Mouse (Mus musculus): ENCODE measurements around the gene Ppm1a. TPM values are rescaled to one million over a fixed set of nuclear protein-coding genes. Genes with fewer than 3 reads are reported as not detected.

Gene Ppm1a
- polyA plus RNA-seq, 1 experiment from 2014 or later = 35.9 TPM

DNA sequence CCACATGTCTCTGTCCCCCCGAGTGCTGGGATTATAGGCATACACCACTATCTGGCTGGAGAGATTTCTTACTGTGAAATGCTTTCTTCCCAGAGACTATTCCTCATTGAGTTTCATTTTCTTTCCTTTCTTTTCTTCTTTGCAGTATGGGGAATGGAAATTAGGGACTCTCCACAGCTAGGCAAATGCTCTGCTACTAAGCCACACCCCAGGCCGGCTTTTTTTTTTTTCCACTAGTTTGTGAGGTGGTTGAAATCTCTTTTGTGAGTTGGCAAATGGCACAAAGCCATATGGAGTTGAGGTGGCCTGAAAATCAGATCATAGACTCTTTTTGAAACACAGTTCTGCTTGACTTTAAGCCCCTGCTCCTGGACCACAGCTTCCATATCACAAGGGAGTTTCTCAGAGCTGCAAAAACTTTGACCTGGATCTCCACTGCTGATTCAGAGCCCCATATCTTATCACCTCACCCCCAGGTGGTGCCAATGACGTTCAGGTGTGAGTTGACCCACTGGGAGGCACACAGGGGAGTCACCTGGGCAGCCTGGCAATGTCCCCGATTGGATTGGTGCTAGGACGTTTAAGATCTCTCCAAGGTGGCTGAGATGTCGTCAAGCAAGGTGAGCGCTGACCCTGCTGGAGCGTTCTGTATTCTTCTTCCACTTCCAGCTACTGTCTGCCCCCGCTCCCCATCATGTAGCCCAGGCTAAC lies 71.7 kb downstream of the Ppm1a start:
- H3K27me3 ChIP-seq (replicated peaks) = peaks cover 55% of the 10 kb centered on the region
- no peaks in the 10 kb centered on the region for H3K9me3 ChIP-seq
- H3K9ac ChIP-seq = no peak overlapping the region
- no peaks in the 10 kb centered on the region for H3K36me3 ChIP-seq
- peaks cover 7% of the 10 kb centered on the region for H3K4me1 ChIP-seq
- no peak for ATAC-seq (ENCODE audit: extremely low read depth, insufficient number of reproducible peaks, low FRiP score, low TSS enrichment)
- no peak overlapping the region for H3K4me2 ChIP-seq
- no peak overlapping the region for H3K4me3 ChIP-seq
- 59% methylated on average over 9 of the region's 9 CpGs for WGBS
- H3K27ac ChIP-seq (replicated peaks) = no peak overlapping the region

DNA sequence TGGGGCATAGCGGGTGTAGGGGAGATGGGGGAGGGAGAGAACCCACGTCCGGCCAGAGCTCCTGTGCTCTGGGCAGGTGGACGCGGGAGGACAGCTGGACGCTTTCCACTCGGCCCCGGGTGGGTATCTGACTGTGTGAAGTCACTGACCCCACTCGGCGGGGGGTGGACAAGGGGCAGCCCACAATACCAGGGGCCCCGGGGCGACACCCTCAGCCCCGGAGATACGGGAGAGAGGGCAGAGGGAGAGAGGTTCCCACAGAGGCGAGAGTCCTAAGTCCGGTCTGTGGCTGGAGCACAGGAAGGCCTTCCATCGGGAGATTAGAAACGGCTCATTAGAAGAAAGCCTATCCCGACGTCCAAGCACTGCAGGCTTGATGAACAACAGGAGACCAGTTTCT lies 72.5 kb downstream of the Ppm1a start:
- no peak overlapping the region for H3K4me3 ChIP-seq
- peaks cover 7% of the 10 kb centered on the region for H3K4me1 ChIP-seq
- WGBS = 59% methylated on average over 20 of the region's 20 CpGs
- H3K4me2 ChIP-seq = no peak overlapping the region
- peaks cover 56% of the 10 kb centered on the region for H3K27me3 ChIP-seq (replicated peaks)
- H3K36me3 ChIP-seq = no peaks in the 10 kb centered on the region
- no peaks in the 10 kb centered on the region for H3K9me3 ChIP-seq
- H3K27ac ChIP-seq (replicated peaks) = no peak overlapping the region
- ATAC-seq (ENCODE audit: extremely low read depth, insufficient number of reproducible peaks, low FRiP score, low TSS enrichment) = no peak
- no peak overlapping the region for H3K9ac ChIP-seq

DNA sequence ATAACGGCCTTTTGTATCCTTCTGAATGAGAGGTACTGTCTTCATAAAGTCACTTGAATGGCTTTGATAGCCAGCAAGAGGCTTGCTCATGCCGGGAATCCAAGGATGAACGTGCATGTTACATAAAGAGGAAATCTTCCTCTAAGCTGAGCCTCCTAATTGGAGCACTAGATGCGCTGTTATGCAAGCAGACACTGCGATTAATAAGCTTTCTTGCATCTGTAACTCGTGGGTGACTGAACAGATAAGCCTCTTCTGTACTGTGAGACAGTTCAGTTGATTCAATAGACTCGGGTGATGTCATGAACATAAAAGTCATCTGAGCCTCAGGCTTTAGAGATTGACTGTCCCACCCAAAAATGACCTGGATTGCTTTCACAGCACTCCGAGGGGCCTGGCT lies 73.1 kb downstream of the Ppm1a start:
- Histone ChIP-seq H3K27me3 (replicated peaks) (peaks cover 52% of the 10 kb centered on the region), H3K4me3 (no peak overlapping the region), H3K9me3 (no peaks in the 10 kb centered on the region), H3K4me2 (no peak overlapping the region), H3K4me1 (peaks cover 7% of the 10 kb centered on the region), H3K27ac (replicated peaks) (no peak overlapping the region), H3K36me3 (no peaks in the 10 kb centered on the region), H3K9ac (no peak overlapping the region)
- no peak for ATAC-seq (ENCODE audit: extremely low read depth, insufficient number of reproducible peaks, low FRiP score, low TSS enrichment)
- 68% methylated on average over 8 of the region's 8 CpGs for WGBS

DNA sequence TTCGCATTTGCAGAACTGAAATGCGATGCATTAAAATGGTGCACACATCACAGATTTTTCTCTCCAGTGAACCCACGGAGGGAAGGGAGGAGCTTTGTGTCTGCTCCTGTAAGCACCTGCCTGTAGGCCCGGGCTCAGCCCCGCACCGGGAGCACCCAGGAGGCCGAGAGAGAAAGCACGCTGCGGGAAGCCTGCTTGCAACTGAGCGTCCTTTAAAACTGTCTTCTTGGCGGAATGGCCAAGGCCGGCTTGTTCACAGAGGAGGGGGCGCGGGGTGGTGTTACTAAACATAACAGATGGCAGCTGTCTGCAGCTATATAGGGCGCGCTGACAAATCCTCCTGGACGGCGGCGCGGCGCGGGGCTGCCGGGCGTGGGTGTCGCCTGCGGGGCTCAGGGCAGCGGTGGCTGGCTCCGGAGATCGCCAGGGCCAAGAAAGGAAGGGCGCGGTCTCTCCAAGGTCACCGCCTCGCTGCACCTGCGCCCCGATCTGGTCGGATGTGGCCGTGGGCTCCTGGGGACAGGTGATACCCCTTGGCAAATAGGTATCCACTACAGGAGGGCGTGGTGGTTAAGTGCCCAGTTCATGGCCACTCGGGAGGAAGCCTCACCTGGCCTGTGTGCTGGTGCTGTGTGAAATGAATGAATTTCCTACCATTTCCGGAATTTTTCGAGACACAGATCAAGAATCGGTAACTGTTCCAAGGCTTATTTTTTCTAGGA lies 74.6 kb downstream of the Ppm1a start:
- H3K27ac ChIP-seq (replicated peaks) = no peak overlapping the region
- no peak for ATAC-seq (ENCODE audit: extremely low read depth, insufficient number of reproducible peaks, low FRiP score, low TSS enrichment)

DNA sequence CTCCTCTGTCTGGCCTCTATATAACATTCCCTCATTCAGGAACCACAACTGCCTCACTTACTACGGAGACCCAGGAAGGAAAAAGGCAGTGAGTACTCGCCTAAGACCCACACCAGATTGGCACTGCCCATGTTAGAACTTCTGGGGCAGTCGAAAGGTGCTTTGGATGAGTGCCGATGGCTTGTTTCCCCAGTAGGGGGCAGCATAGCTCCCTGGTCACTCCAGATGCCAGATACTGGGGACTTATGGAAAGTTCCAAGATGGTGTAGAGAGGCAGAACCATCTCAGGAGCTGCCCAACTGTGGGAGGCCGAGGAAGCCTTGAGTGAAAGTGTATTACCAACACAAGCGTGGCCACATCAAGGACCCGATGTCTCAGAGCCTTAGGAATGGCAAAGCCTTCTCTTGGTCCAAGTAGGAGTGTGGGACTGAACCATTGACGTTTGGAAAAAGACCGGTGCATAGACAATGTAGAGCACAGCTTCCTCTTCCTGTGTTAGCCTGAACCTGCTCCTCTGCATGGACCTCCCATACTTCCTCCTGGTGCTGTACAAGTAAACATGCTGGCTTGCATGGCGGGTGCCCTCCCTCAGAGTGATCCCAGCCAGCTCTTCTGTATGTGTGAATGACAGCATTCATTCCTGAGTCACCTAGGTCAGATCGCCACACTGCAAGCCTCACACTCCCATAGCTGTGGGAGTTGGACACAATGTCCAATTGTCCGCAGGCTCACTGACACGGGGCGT lies 77.7 kb downstream of the Ppm1a start:
- ATAC-seq (ENCODE audit: extremely low read depth, insufficient number of reproducible peaks, low FRiP score, low TSS enrichment) = no peak
- Histone ChIP-seq H3K36me3 (no peaks in the 10 kb centered on the region), H3K4me3 (no peak overlapping the region), H3K27me3 (replicated peaks) (peaks cover 38% of the 10 kb centered on the region), H3K9ac (no peak overlapping the region), H3K27ac (replicated peaks) (no peak overlapping the region), H3K9me3 (no peaks in the 10 kb centered on the region), H3K4me2 (no peak overlapping the region), H3K4me1 (peaks cover 7% of the 10 kb centered on the region)
- 68% methylated on average over 14 of the region's 14 CpGs for WGBS

More for the DNA sequence above, 74.6 kb downstream of the Ppm1a start:
- peak overlapping the region; percentile 50 for H3K4me3 ChIP-seq
- peak overlapping the region; percentile 77 for H3K4me2 ChIP-seq
- no peaks in the 10 kb centered on the region for H3K9me3 ChIP-seq
- no peaks in the 10 kb centered on the region for H3K36me3 ChIP-seq
- 8% methylated on average over 42 of the region's 42 CpGs for WGBS
- H3K4me1 ChIP-seq = peaks cover 7% of the 10 kb centered on the region
- peak overlapping the region; percentile 73 for H3K9ac ChIP-seq
- peaks cover 46% of the 10 kb centered on the region for H3K27me3 ChIP-seq (replicated peaks)

DNA sequence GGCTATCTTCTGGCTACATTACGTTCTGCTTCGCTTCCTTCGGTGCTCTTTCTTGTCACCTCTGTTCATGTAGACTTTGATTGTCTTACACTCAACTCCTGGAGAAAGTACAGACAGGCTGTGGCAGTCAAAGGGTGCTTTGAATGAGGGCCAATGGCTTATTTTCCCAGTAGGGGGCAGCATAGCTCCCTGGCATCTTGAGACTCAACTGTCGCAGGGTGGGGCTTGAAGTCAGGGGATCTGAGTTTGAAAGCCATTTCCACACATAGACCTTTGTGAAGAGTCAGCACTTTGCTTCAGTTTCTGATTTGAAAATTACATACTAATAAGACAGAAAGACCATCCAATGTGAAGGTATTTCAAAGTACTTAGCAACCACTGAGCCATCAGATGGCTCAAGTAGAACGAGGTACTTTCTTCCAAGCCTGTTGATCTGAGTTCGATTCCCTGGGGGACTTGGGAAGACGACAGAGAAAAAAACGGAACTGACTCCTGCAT lies 78.3 kb downstream of the Ppm1a start:
- WGBS = 68% methylated on average over 8 of the region's 8 CpGs
- peaks cover 32% of the 10 kb centered on the region for H3K27me3 ChIP-seq (replicated peaks)
- H3K9ac ChIP-seq = no peak overlapping the region
- H3K4me3 ChIP-seq = no peak overlapping the region
- ATAC-seq (ENCODE audit: extremely low read depth, insufficient number of reproducible peaks, low FRiP score, low TSS enrichment) = no peak
- H3K4me1 ChIP-seq = peaks cover 7% of the 10 kb centered on the region
- no peaks in the 10 kb centered on the region; the same call in 1 of the 2 replicates for H3K9me3 ChIP-seq
- no peak overlapping the region for H3K4me2 ChIP-seq
- no peaks in the 10 kb centered on the region for H3K36me3 ChIP-seq
- no peak overlapping the region for H3K27ac ChIP-seq (replicated peaks)

DNA sequence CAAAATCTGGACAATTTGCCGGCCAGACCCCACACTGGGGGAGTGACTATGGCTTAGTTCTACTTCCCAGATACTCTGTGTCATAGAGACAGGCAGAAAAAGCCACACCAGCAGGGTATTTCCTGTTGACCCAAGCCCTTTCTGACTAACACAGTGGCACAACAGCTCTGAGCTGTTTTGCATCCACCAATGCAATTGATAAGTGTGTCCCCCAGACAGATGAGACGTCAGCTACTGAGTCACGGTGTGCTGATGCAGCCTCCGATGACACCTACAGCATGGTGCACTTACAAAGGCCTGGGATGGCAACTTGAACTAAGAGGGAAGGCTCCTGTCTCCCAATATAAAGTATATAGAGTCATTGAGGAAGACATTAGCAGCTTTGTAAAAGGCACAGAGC lies 80.0 kb downstream of the Ppm1a start:
- 60% methylated on average over 4 of the region's 4 CpGs for WGBS
- H3K9me3 ChIP-seq = no peaks in the 10 kb centered on the region; the same call in 1 of the 2 replicates
- no peaks in the 10 kb centered on the region for H3K4me1 ChIP-seq
- no peak for ATAC-seq (ENCODE audit: extremely low read depth, insufficient number of reproducible peaks, low FRiP score, low TSS enrichment)
- peaks cover 15% of the 10 kb centered on the region for H3K27me3 ChIP-seq (replicated peaks)
- H3K4me3 ChIP-seq = no peak overlapping the region
- H3K4me2 ChIP-seq = no peak overlapping the region
- no peaks in the 10 kb centered on the region for H3K36me3 ChIP-seq
- no peak overlapping the region for H3K27ac ChIP-seq (replicated peaks)
- no peak overlapping the region for H3K9ac ChIP-seq

DNA sequence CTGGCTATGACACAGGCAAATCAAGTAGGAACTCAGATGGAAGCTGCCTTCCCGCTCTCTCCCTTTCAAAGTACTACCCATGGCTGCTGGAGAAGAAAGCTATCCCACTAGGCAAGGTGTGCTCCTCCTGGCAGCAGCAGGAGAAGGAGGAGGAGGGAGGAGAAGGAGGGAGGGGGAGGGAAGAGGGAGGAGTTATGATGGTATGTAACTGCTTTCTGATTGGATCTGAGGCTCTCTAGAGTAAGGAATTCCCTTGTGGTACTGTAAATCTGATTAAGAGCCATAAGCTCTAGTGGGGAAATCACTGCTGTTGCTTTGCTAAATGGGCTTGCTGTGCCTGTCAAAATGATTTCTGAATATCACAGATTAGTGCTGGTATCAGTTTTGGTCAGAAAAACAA lies 84.2 kb downstream of the Ppm1a start:
- WGBS = 74% methylated on average over 1 of the region's 1 CpGs
- H3K9ac ChIP-seq = no peak overlapping the region
- H3K36me3 ChIP-seq = no peaks in the 10 kb centered on the region
- no peak overlapping the region for H3K4me3 ChIP-seq
- peaks cover 12% of the 10 kb centered on the region for H3K4me1 ChIP-seq
- no peak overlapping the region for H3K27ac ChIP-seq (replicated peaks)
- H3K27me3 ChIP-seq (replicated peaks) = peaks cover 15% of the 10 kb centered on the region
- ATAC-seq (ENCODE audit: extremely low read depth, insufficient number of reproducible peaks, low FRiP score, low TSS enrichment) = no peak
- H3K4me2 ChIP-seq = no peak overlapping the region
- no peaks in the 10 kb centered on the region; the same call in 1 of the 2 replicates for H3K9me3 ChIP-seq

DNA sequence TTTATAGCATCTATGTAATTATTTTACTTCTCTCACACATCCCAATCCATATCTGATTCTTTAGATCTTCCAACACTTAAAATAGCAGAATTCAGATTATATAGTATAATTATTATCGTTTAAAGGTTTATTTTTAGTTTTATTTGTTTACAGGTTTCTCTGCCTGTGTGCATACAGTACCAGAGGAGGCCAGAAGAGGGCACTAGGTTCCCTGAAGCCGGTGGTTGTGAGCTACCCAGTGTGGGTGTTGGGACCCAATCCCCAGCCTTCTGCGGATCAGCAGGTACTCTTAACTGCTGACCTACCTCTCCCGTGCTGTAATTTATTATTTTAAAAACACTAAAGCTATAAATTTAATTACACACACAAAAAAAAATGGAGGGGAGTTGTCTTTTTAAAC lies 85.9 kb downstream of the Ppm1a start:
- Histone ChIP-seq H3K27me3 (replicated peaks) (peaks cover 27% of the 10 kb centered on the region), H3K36me3 (no peaks in the 10 kb centered on the region), H3K4me2 (no peak overlapping the region), H3K4me3 (no peak overlapping the region), H3K27ac (replicated peaks) (no peak overlapping the region), H3K9ac (no peak overlapping the region), H3K4me1 (peaks cover 12% of the 10 kb centered on the region), H3K9me3 (no peaks in the 10 kb centered on the region; the same call in 1 of the 2 replicates)
- 89% methylated on average over 4 of the region's 4 CpGs for WGBS
- no peak for ATAC-seq (ENCODE audit: extremely low read depth, insufficient number of reproducible peaks, low FRiP score, low TSS enrichment)

DNA sequence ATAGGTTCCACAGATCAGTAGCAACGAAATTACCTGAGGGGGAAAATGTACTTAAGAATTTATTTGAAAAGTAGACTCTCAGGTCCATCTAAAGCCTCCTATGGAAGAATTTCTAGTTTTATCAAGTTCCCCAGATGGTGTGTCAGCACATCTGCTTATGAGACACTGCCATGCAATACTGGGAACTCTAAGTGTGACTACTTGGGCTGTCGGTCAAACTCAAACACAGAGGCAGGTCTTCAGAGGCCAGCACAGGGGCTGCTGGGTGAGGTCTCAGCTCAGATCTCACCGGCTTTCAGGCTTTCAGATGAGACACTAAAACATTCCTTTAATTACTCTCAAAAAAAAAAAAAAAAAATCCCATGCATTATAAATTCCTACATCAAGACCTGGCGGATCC lies 86.3 kb downstream of the Ppm1a start:
- 77% methylated on average over 4 of the region's 4 CpGs for WGBS
- Histone ChIP-seq H3K27me3 (replicated peaks) (peaks cover 31% of the 10 kb centered on the region), H3K9ac (no peak overlapping the region), H3K4me2 (peak overlapping the region; percentile 64), H3K27ac (replicated peaks) (peak overlapping the region; percentile 63; the same call in 1 of the 2 replicates), H3K36me3 (no peaks in the 10 kb centered on the region), H3K4me1 (peaks cover 12% of the 10 kb centered on the region), H3K4me3 (peak overlapping the region; percentile 40; the same call in 1 of the 2 replicates), H3K9me3 (no peaks in the 10 kb centered on the region; the same call in 1 of the 2 replicates)
- ATAC-seq (ENCODE audit: extremely low read depth, insufficient number of reproducible peaks, low FRiP score, low TSS enrichment) = no peak

DNA sequence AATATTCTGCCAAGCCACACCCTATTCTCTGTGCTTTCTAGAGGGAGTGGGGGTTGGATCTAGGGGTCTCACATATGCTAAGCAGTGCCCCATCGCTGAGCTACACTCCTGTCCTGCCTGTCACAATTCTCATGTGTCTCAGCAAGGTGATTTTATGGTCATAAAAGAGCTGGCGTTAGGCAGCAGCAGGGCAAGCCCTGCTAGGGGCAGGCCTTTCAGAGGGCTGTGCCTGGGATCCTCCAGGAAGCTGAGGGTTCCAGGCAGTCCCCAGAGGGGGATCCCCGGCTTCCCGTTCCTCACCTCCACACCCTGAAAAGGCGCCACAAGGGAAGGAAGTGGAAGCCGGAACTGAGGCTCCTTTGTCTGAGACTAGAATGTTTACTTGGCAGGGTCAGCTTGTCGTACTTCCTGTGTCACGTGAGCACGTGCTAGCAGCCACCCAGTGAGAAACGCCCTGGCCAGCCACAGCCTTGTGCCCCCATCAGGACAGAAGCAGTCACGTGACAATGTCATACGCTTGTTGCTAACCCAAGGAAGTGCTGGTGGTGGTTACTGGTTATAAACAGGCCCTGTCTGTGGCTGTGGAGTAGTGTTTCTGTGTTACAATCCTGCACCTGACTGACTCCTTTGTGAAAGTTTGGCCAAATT lies 86.8 kb downstream of the Ppm1a start:
- Histone ChIP-seq H3K9ac (peak overlapping the region; percentile 74), H3K4me3 (peak overlapping the region; percentile 40), H3K4me2 (peak overlapping the region; percentile 64), H3K27me3 (replicated peaks) (peaks cover 36% of the 10 kb centered on the region), H3K27ac (replicated peaks) (peak overlapping the region; percentile 63), H3K4me1 (peaks cover 12% of the 10 kb centered on the region), H3K36me3 (no peaks in the 10 kb centered on the region), H3K9me3 (no peaks in the 10 kb centered on the region; the same call in 1 of the 2 replicates)
- ATAC-seq (ENCODE audit: extremely low read depth, insufficient number of reproducible peaks, low FRiP score, low TSS enrichment) = peak; percentile 78
- 19% methylated on average over 12 of the region's 12 CpGs for WGBS
